Mouse (Mus musculus) B cell, adult 2 months (primary cell): ENCODE results near the gene Smarcd1.

Source experiments
- DNase-seq, 2 experiments: peaks; one replicate each; pipeline ENCODE4 v3.0.0; 2022

Smarcd1 gene

GRCm38 (mm10) chr15:99736675-99737074, 34.7 kb downstream of the Smarcd1 start:
- no peak for DNase-seq

GRCm38 (mm10) chr15:99740229-99740628, 38.3 kb downstream of the Smarcd1 start:
- no peak for DNase-seq

- DNase-seq: no peak
Observed at GRCm38 (mm10) chr15:99754204-99754603, 52.3 kb downstream of the Smarcd1 start.
